Mouse (Mus musculus): Measurements from ENCODE around the gene Ralb. TPM values are rescaled to one million over a fixed set of nuclear protein-coding genes. Genes with fewer than 3 reads are reported as not detected.

Ralb gene
- polyA plus RNA-seq, 1 experiment = 26.0 TPM

Other genes starting within 250 kb of the Ralb start
- 8.3 TPM for gene Inhbb, start 82.5 kb downstream of the Ralb start, polyA plus RNA-seq (2012; fragmentation: generic; extraction: Trizol)
- gene Tmem185b, start 21.4 kb upstream of the Ralb start, polyA plus RNA-seq (2012; fragmentation: generic; extraction: Trizol) = 15.8 TPM
- gene Epb41l5, start 144.2 kb upstream of the Ralb start, polyA plus RNA-seq (2012; fragmentation: generic; extraction: Trizol) = 2.1 TPM

All from myocyte (in vitro differentiated cells).